ENCODE assay signal across 15 mouse cellular contexts in genomic region chr3:88228906-88229305, GRCm38 (mm10). TPM values are rescaled to one million over a fixed set of nuclear protein-coding genes. Genes with fewer than 3 reads are reported as not detected.
DNase-seq lines count a peak whose midpoint lies in the region; ATAC-seq and TF ChIP-seq lines count a peak whose summit lies in the region.
"Had no signal": no experiment of that assay in that cellular context is flagged by ENCODE, and none has a peak within 500 bp of the region (broad histone marks: within the 10 kb centered on the region; RNA-seq: fewer than 3 reads in every experiment).

No protein-coding gene starts in this region.

- ATAC-seq in heart, embryonic 11.5 days (replicated peaks; ENCODE audit: insufficient number of reproducible peaks, low FRiP score, low TSS enrichment): no peak
- ATAC-seq in hindbrain, embryonic 15.5 days (ENCODE audit: low FRiP score, low read depth): no peak
- ATAC-seq: intestine, embryonic 15.5 days; liver, postnatal 0 days had no signal

- H3K27me3 ChIP-seq in heart, embryonic 11.5 days (ENCODE audit: control insufficient read depth, insufficient read depth, low read length): peaks cover 59% of the 10 kb centered on the region
- H3K27me3 ChIP-seq in hindbrain, embryonic 15.5 days: no peaks in the 10 kb centered on the region

- no peaks in the 10 kb centered on the region for H3K4me1 ChIP-seq in heart, embryonic 11.5 days (ENCODE audit: control insufficient read depth, insufficient read depth, low read length)
- H3K4me1 ChIP-seq in cortical plate, adult 2 months (ENCODE audit: control insufficient read depth, insufficient read depth, low read length): peaks cover 20% of the 10 kb centered on the region
- peaks cover 94% of the 10 kb centered on the region for H3K4me1 ChIP-seq in hindbrain, embryonic 15.5 days (replicated peaks)
- H3K4me1 ChIP-seq: embryonic facial prominence, embryonic 15.5 days; intestine, embryonic 15.5 days had no signal

- H3K4me2 ChIP-seq in heart, embryonic 11.5 days: no peak overlapping the region
- H3K4me2 ChIP-seq in hindbrain, embryonic 15.5 days: no peak overlapping the region
- H3K4me2 ChIP-seq: embryonic facial prominence, embryonic 15.5 days; intestine, embryonic 15.5 days had no signal

- no peak overlapping the region for H3K9ac ChIP-seq in heart, embryonic 11.5 days (ENCODE audit: low read depth, low read length)
- H3K9ac ChIP-seq in hindbrain, embryonic 15.5 days: 0 out of 2 replicates have a peak overlapping the region, but pooled peaks have one; percentile 23
- H3K9ac ChIP-seq: embryonic facial prominence, embryonic 15.5 days; intestine, embryonic 15.5 days; liver, postnatal 0 days had no signal

- H3K27ac ChIP-seq in heart, embryonic 11.5 days (ENCODE audit: low read depth, low read length): no peak overlapping the region
- H3K27ac ChIP-seq in cortical plate, adult 2 months (ENCODE audit: insufficient read depth, low read length): peak overlapping the region; percentile 75; the same call in 1 of the 2 replicates
- H3K27ac ChIP-seq in hindbrain, embryonic 15.5 days (replicated peaks): peak overlapping the region; percentile 92
- H3K27ac ChIP-seq: embryonic facial prominence, embryonic 15.5 days; intestine, embryonic 15.5 days; stomach, postnatal 0 days had no signal

- no peak for TF ChIP-seq POLR2A in cortical plate, adult 2 months (IDR thresholded peaks at IDR 0.05; ENCODE audit: extremely low read depth, insufficient read depth, low read length)

- no peak for TF ChIP-seq CTCF in cortical plate, adult 2 months (IDR thresholded peaks at IDR 0.05; ENCODE audit: extremely low read depth, insufficient read depth, low read length)

- H3K36me3 ChIP-seq in heart, embryonic 11.5 days (ENCODE audit: control insufficient read depth, insufficient read depth, low read length): no peaks in the 10 kb centered on the region
- H3K36me3 ChIP-seq in hindbrain, embryonic 15.5 days: peaks cover 27% of the 10 kb centered on the region
- H3K36me3 ChIP-seq: embryonic facial prominence, embryonic 15.5 days; intestine, embryonic 15.5 days had no signal

- 41% methylated on average over 4 of the region's 4 CpGs for WGBS in heart, embryonic 11.5 days (ENCODE audit: insufficient replicate concordance)
- 33% methylated on average over 4 of the region's 4 CpGs for whole genome bisulfite sequencing in hindbrain, embryonic 15.5 days

- no peak overlapping the region for H3K4me3 ChIP-seq in heart, embryonic 11.5 days (ENCODE audit: low read depth, low read length)
- H3K4me3 ChIP-seq in cortical plate, adult 2 months (ENCODE audit: insufficient read depth, low read length): no peak overlapping the region
- no peak overlapping the region for H3K4me3 ChIP-seq in hindbrain, embryonic 15.5 days
- H3K4me3 ChIP-seq: embryonic facial prominence, embryonic 15.5 days; intestine, embryonic 15.5 days had no signal

- no peaks in the 10 kb centered on the region for H3K9me3 ChIP-seq in heart, embryonic 11.5 days (replicated peaks; ENCODE audit: control insufficient read depth, low read length)
- no peaks in the 10 kb centered on the region for H3K9me3 ChIP-seq in hindbrain, embryonic 15.5 days
- H3K9me3 ChIP-seq: embryonic facial prominence, embryonic 15.5 days; intestine, embryonic 15.5 days had no signal

- peak; percentile 14 to 49 for DNase-seq in heart, adult 18-20 months
- DNase-seq in Muller cell, postnatal 12 days (ENCODE audit: inconsistent ontology term): peak; percentile 32
- no peak for DNase-seq in frontal cortex, postnatal 14 days (ENCODE audit: low spot score in 2 of 2)
- no peak for DNase-seq in spleen, postnatal 36 days (ENCODE audit: low spot score in 2 of 2)
- no peak for DNase-seq in lung, postnatal 14 days
- DNase-seq: gastrocnemius, postnatal 14 days; liver, postnatal 0 days had no signal

RNA-seq across cellular contexts. Expression of gene Rhbg, which starts 25.6 kb away (rescaled TPM):
- under 1 TPM in 1 of 2 experiments, not detected in 1; 0.64 TPM for total RNA-seq in heart, adult 18-20 months (2021)
- polyA plus RNA-seq in heart, embryonic 11.5 days (2014; fragmentation: Nextera tagmentation; extraction: Ambion mirVana): 0.10 TPM in 1 of 2 replicates, not detected in the other
- not detected in 2 replicates for polyA plus RNA-seq in cortical plate, adult 2 months (2012; rRNA removed)
- polyA plus RNA-seq in hindbrain, embryonic 15.5 days (2015; fragmentation: Nextera tagmentation; extraction: Ambion mirVana): 0.55 and 0.60 TPM in 2 replicates
- total RNA-seq: gastrocnemius, postnatal 14 days; left cerebral cortex, postnatal 36 days had no signal
- polyA plus RNA-seq: C2C12 had no signal

RNA-seq across cellular contexts. Expression of gene Gm38392, which starts 58.1 kb away (rescaled TPM):
- total RNA-seq in heart, adult 18-20 months (2021): under 1 TPM; 0.30 to 0.33 TPM
- polyA plus RNA-seq in heart, embryonic 11.5 days (2014; fragmentation: Nextera tagmentation; extraction: Ambion mirVana): 0.31 TPM in 1 of 2 replicates, not detected in the other
- 0.08 TPM in 1 of 2 replicates, not detected in the other for polyA plus RNA-seq in cortical plate, adult 2 months (2012; rRNA removed)
- 0.35 TPM in 1 of 2 replicates, not detected in the other for polyA plus RNA-seq in hindbrain, embryonic 15.5 days (2015; fragmentation: Nextera tagmentation; extraction: Ambion mirVana)
- polyA plus RNA-seq: C2C12 had no signal

Comparison
In these comparisons a context has a peak if more than half of its experiments do, and no peak if none do; other contexts are left out.
1. DNase-seq: peak in heart, adult 18-20 months (2 of 2) and Muller cell, postnatal 12 days (single experiment); none in frontal cortex, postnatal 14 days (0 of 2), spleen, postnatal 36 days (0 of 2) and lung, postnatal 14 days (single experiment).